8 mouse cellular contexts compared by ENCODE assay signal in genomic region chr7:78826682-78827385, GRCm38 (mm10). TPM values are rescaled to one million over a fixed set of nuclear protein-coding genes. Genes with fewer than 3 reads are reported as not detected.
DNase-seq lines count a peak whose midpoint lies in the region; ATAC-seq and TF ChIP-seq lines count a peak whose summit lies in the region.

No protein-coding gene starts in this region.

- 0 out of 2 replicates have a peak, but pooled peaks have one; percentile 20 for ATAC-seq in lung, embryonic 16.5 days (ENCODE audit: low read depth)
- ATAC-seq in liver, postnatal 0 days: 0 out of 2 replicates have a peak, but pooled peaks have one; percentile 24
- ATAC-seq in stomach, embryonic 15.5 days (ENCODE audit: insufficient read depth, low FRiP score, low read depth): peak; percentile 63; the same call in 1 of the 2 replicates

- peak; percentile 35 to 48 for DNase-seq in adrenal gland, adult (ENCODE audit: inconsistent age in 2 of 2, low spot score in 1 of 2)
- DNase-seq in adrenal gland, postnatal 36 days: no peak
- no peak for DNase-seq in lung, adult 2 months
- DNase-seq in liver, postnatal 0 days: peak; percentile 24
- no peak for DNase-seq in ovary, postnatal 10 days (ENCODE audit: low spot score)
- no peak for DNase-seq in natural killer cell, adult 2 months (ENCODE audit: low spot score in 2 of 2)

- no peak for TF ChIP-seq POLR2A in lung, adult 2 months (IDR thresholded peaks at IDR 0.05; ENCODE audit: borderline replicate concordance, extremely low read depth, low read depth, low read length)

- H3K9me3 ChIP-seq in lung, embryonic 16.5 days (ENCODE audit: control insufficient read depth, low read length): no peaks in the 10 kb centered on the region
- H3K9me3 ChIP-seq in liver, postnatal 0 days (ENCODE audit: low read length): no peaks in the 10 kb centered on the region
- no peaks in the 10 kb centered on the region for H3K9me3 ChIP-seq in stomach, embryonic 15.5 days

- no peaks in the 10 kb centered on the region for H3K4me1 ChIP-seq in lung, embryonic 16.5 days (replicated peaks; ENCODE audit: control insufficient read depth, insufficient read depth, low read length)
- H3K4me1 ChIP-seq in lung, adult 2 months (ENCODE audit: control insufficient read depth, insufficient read depth, low read length): no peaks in the 10 kb centered on the region
- H3K4me1 ChIP-seq in liver, postnatal 0 days (ENCODE audit: insufficient read depth): no peaks in the 10 kb centered on the region
- no peaks in the 10 kb centered on the region for H3K4me1 ChIP-seq in stomach, embryonic 15.5 days

- no peak overlapping the region for H3K4me2 ChIP-seq in lung, embryonic 16.5 days (ENCODE audit: low read depth, low read length)
- no peak overlapping the region for H3K4me2 ChIP-seq in liver, postnatal 0 days (ENCODE audit: low read depth, low read length)
- H3K4me2 ChIP-seq in stomach, embryonic 15.5 days: no peak overlapping the region

- WGBS in lung, embryonic 16.5 days: 58% methylated on average over 9 of the region's 9 CpGs
- WGBS in lung, adult 2 months: 55% methylated on average over 9 of the region's 9 CpGs
- WGBS in liver, postnatal 0 days (ENCODE audit: insufficient replicate concordance): 74% methylated on average over 9 of the region's 9 CpGs
- WGBS in stomach, embryonic 15.5 days: 40% methylated on average over 9 of the region's 9 CpGs

- no peak overlapping the region for H3K27ac ChIP-seq in lung, embryonic 16.5 days (ENCODE audit: low read length)
- 0 out of 2 replicates have a peak overlapping the region, but pooled peaks have one; percentile 26 for H3K27ac ChIP-seq in liver, postnatal 0 days (ENCODE audit: low read depth)
- 0 out of 2 replicates have a peak overlapping the region, but pooled peaks have one; percentile 1 for H3K27ac ChIP-seq in stomach, embryonic 15.5 days

- H3K9ac ChIP-seq in lung, embryonic 16.5 days (ENCODE audit: low read length): no peak overlapping the region
- H3K9ac ChIP-seq in liver, postnatal 0 days (replicated peaks): no peak overlapping the region
- no peak overlapping the region; the same call in 1 of the 2 replicates for H3K9ac ChIP-seq in stomach, embryonic 15.5 days

- no peak for TF ChIP-seq EP300 in liver, postnatal 0 days (IDR thresholded peaks at IDR 0.05; ENCODE audit: low read depth)

- no peaks in the 10 kb centered on the region for H3K27me3 ChIP-seq in lung, embryonic 16.5 days (ENCODE audit: control insufficient read depth, insufficient read depth, low read depth, low read length)
- no peaks in the 10 kb centered on the region for H3K27me3 ChIP-seq in liver, postnatal 0 days (ENCODE audit: insufficient read depth, low read length)
- H3K27me3 ChIP-seq in stomach, embryonic 15.5 days (replicated peaks): no peaks in the 10 kb centered on the region

- peaks cover 8% of the 10 kb centered on the region; the same call in 1 of the 2 replicates for H3K36me3 ChIP-seq in lung, embryonic 16.5 days (ENCODE audit: control insufficient read depth, insufficient read depth, low read length)
- peaks cover 20% of the 10 kb centered on the region for H3K36me3 ChIP-seq in liver, postnatal 0 days (replicated peaks; ENCODE audit: insufficient read depth, low read length)
- no peaks in the 10 kb centered on the region for H3K36me3 ChIP-seq in stomach, embryonic 15.5 days

- no peak overlapping the region for H3K4me3 ChIP-seq in lung, embryonic 16.5 days (ENCODE audit: low read length)
- H3K4me3 ChIP-seq in lung, adult 2 months (replicated peaks; ENCODE audit: extremely low read depth, low read depth, low read length): no peak overlapping the region
- H3K4me3 ChIP-seq in liver, postnatal 0 days (ENCODE audit: low read depth, low read length): no peak overlapping the region
- H3K4me3 ChIP-seq in stomach, embryonic 15.5 days (replicated peaks): no peak overlapping the region

- no peak for TF ChIP-seq CTCF in lung, adult 2 months (IDR thresholded peaks at IDR 0.05; ENCODE audit: insufficient read depth, low read length)
- peak; percentile 33 for TF ChIP-seq CTCF in liver, postnatal 0 days (IDR thresholded peaks at IDR 0.05; ENCODE audit: low read depth)

RNA-seq across cellular contexts. Expression of gene Det1, which starts 20.2 kb away (rescaled TPM):
- total RNA-seq in adrenal gland, postnatal 36 days (2021): 10 to 100 TPM; 11.5 to 15.5 TPM
- 16.9 and 17.7 TPM in 2 replicates for polyA plus RNA-seq in lung, embryonic 16.5 days (2015; fragmentation: Nextera tagmentation; extraction: Ambion mirVana)
- polyA plus RNA-seq in lung, adult 2 months (2012; rRNA removed): 10.2 and 11.0 TPM in 2 replicates
- 7.9 and 8.1 TPM in 2 replicates for polyA plus RNA-seq in liver, postnatal 0 days (2015; fragmentation: Nextera tagmentation; extraction: Ambion mirVana)
- 15.6 and 18.0 TPM in 2 replicates for polyA plus RNA-seq in stomach, embryonic 15.5 days (2015; fragmentation: Nextera tagmentation; extraction: Ambion mirVana)

RNA-seq across cellular contexts. Expression of gene Mrpl46, which starts 43.5 kb away (rescaled TPM):
- 10 to 100 TPM; 37.2 to 41.0 TPM for total RNA-seq in adrenal gland, postnatal 36 days (2021)
- polyA plus RNA-seq in lung, embryonic 16.5 days (2015; fragmentation: Nextera tagmentation; extraction: Ambion mirVana): 57.6 and 60.1 TPM in 2 replicates
- 14.3 and 15.1 TPM in 2 replicates for polyA plus RNA-seq in lung, adult 2 months (2012; rRNA removed)
- 36.8 and 39.7 TPM in 2 replicates for polyA plus RNA-seq in liver, postnatal 0 days (2015; fragmentation: Nextera tagmentation; extraction: Ambion mirVana)
- polyA plus RNA-seq in stomach, embryonic 15.5 days (2015; fragmentation: Nextera tagmentation; extraction: Ambion mirVana): 64.8 and 69.5 TPM in 2 replicates

RNA-seq across cellular contexts. Expression of gene Mrps11, which starts 43.9 kb away (rescaled TPM):
- total RNA-seq in adrenal gland, postnatal 36 days (2021): 100 to 1,000 TPM in 1 of 2 experiments, 10 to 100 TPM in 1; 95.7 to 122 TPM
- polyA plus RNA-seq in lung, embryonic 16.5 days (2015; fragmentation: Nextera tagmentation; extraction: Ambion mirVana): 66.7 and 70.8 TPM in 2 replicates
- polyA plus RNA-seq in lung, adult 2 months (2012; rRNA removed): 27.9 and 28.5 TPM in 2 replicates
- 23.9 and 27.2 TPM in 2 replicates for polyA plus RNA-seq in liver, postnatal 0 days (2015; fragmentation: Nextera tagmentation; extraction: Ambion mirVana)
- polyA plus RNA-seq in stomach, embryonic 15.5 days (2015; fragmentation: Nextera tagmentation; extraction: Ambion mirVana): 62.2 and 65.3 TPM in 2 replicates

Comparison
In these comparisons a context has a peak if more than half of its experiments do, and no peak if none do; other contexts are left out.
1. DNase-seq: peak in adrenal gland, adult (2 of 2) and liver, postnatal 0 days (single experiment); none in adrenal gland, postnatal 36 days (0 of 2), lung, adult 2 months (single experiment), ovary, postnatal 10 days (single experiment) and natural killer cell, adult 2 months (0 of 2).
2. Peak in every context shown above with its lines, with median percentiles within 50 percentile points of each other: ATAC-seq.